Mouse (Mus musculus) stomach, postnatal 0 days (tissue): ENCODE measurements around the gene Spats2l. TPM values are rescaled to one million over a fixed set of nuclear protein-coding genes. Genes with fewer than 3 reads are reported as not detected.

Experiments
- ATAC-seq: fragments of 200-750 bp; cut with Nextera tagmentation; 2 replicates; pipeline ENCODE4 v1.8.0; 2017; ENCODE audit not compliant: low FRiP score, low TSS enrichment
- DNase-seq: peaks from one replicate; pipeline ENCODE4 v3.0.0-alpha.2; 2016; ENCODE audit warnings: low spot score
- H3K27ac ChIP-seq: fragments of 300-500 bp; sonication (generic); replicated peaks from 2 replicates; pipeline ENCODE4 v1.5.1; 2014; ENCODE audit warnings: mild to moderate bottlenecking, control low read depth
- H3K27me3 ChIP-seq: fragments of 300-500 bp; sonication (generic); 2 replicates; pipeline ENCODE4 v1.6.1; 2014; ENCODE audit warnings: low read length; ENCODE audit not compliant: control insufficient read depth, insufficient read depth
- H3K36me3 ChIP-seq: fragments of 300-500 bp; sonication (generic); 2 replicates; pipeline ENCODE4 v1.6.1; 2014; ENCODE audit warnings: low read length, mixed read lengths; ENCODE audit not compliant: control insufficient read depth, insufficient read depth
- H3K4me1 ChIP-seq: fragments of 300-500 bp; sonication (generic); replicated peaks from 2 replicates; pipeline ENCODE4 v1.6.1; 2014; ENCODE audit warnings: antibody characterized with exemption; ENCODE audit not compliant: control insufficient read depth, insufficient read depth
- H3K4me2 ChIP-seq: fragments of 300-500 bp; sonication (generic); replicated peaks from 2 replicates; pipeline ENCODE4 v1.6.1; 2014; ENCODE audit warnings: low read depth, mild to moderate bottlenecking, control low read depth, moderate library complexity
- H3K4me3 ChIP-seq: fragments of 300-500 bp; sonication (generic); 2 replicates; pipeline ENCODE4 v1.5.1; 2014; ENCODE audit warnings: low read depth, low read length, control low read depth
- H3K9ac ChIP-seq: fragments of 300-500 bp; sonication (generic); 2 replicates; pipeline ENCODE4 v1.6.1; 2014; ENCODE audit warnings: mild to moderate bottlenecking, low read length, control low read depth, mixed read lengths
- H3K9me3 ChIP-seq: fragments of 300-500 bp; sonication (generic); 2 replicates; pipeline ENCODE4 v1.6.1; 2016; ENCODE audit warnings: low read length; ENCODE audit not compliant: control insufficient read depth
- CTCF ChIP-seq: IDR thresholded peaks from 2 replicates; pipeline ENCODE4 v1.5.1; 2016; ENCODE audit warnings: antibody characterized with exemption, low read depth, mild to moderate bottlenecking, moderate library complexity
- EP300 ChIP-seq: optimal IDR thresholded peaks from 2 replicates; pipeline ENCODE3; 2016; ENCODE audit warnings: antibody characterized with exemption
- WGBS: fragments of 180-500 bp; shearing (Covaris S2); extraction: QIAGEN DNeasy Blood & Tissue Kit; methylation state at CpG from one replicate; pipeline ENCODE4 v1.1.7; 2014; 5-methylcytosine and 5-hydroxymethylcytosine counted together
- polyA plus RNA-seq: library from polyadenylated mRNA; unstranded; fragments of >200 nt; fragmentation: Nextera tagmentation; extraction: Ambion mirVana; gene quantifications from 2 replicates; pipeline ENCODE4 v1.2.1, GENCODE M21; 2015

Gene Spats2l
- polyA plus RNA-seq, 1 experiment from 2014 or later: 73.8 TPM

- TF ChIP-seq CTCF (no peak), EP300 (no peak)
- peak; percentile 59; the same call in 1 of the 2 replicates for ATAC-seq
- Histone ChIP-seq H3K27ac (no peak overlapping the region), H3K4me3 (no peak overlapping the region), H3K9me3 (no peaks in the 10 kb centered on the region), H3K4me2 (no peak overlapping the region), H3K4me1 (no peaks in the 10 kb centered on the region), H3K9ac (no peak overlapping the region), H3K36me3 (no peaks in the 10 kb centered on the region), H3K27me3 (no peaks in the 10 kb centered on the region)
- WGBS: 71% methylated on average over 2 of the region's 2 CpGs
- no peak for DNase-seq
Measured at GRCm38 (mm10) chr1:57833145-57833544, 59.2 kb downstream of the Spats2l start.

GRCm38 (mm10) chr1:57835128-57835527 is 61.2 kb downstream of the Spats2l start:
- no peaks in the 10 kb centered on the region for H3K9me3 ChIP-seq
- no peak overlapping the region for H3K4me2 ChIP-seq
- H3K27me3 ChIP-seq: no peaks in the 10 kb centered on the region
- DNase-seq (no peak), ATAC-seq (no peak)
- H3K4me1 ChIP-seq: no peaks in the 10 kb centered on the region
- TF ChIP-seq EP300: no peak
- TF ChIP-seq CTCF: no peak
- no peaks in the 10 kb centered on the region for H3K36me3 ChIP-seq
- H3K27ac ChIP-seq: no peak overlapping the region
- no peak overlapping the region for H3K4me3 ChIP-seq
- no peak overlapping the region for H3K9ac ChIP-seq
- 50% methylated on average over 7 of the region's 7 CpGs for WGBS

GRCm38 (mm10) chr1:57836686-57837317 is 62.8 kb downstream of the Spats2l start:
- no peaks in the 10 kb centered on the region for H3K27me3 ChIP-seq
- no peak overlapping the region for H3K4me2 ChIP-seq
- H3K9ac ChIP-seq: no peak overlapping the region
- no peaks in the 10 kb centered on the region for H3K4me1 ChIP-seq
- H3K9me3 ChIP-seq: no peaks in the 10 kb centered on the region
- DNase-seq: no peak
- H3K36me3 ChIP-seq: no peaks in the 10 kb centered on the region
- ATAC-seq: no peak
- no peak overlapping the region for H3K4me3 ChIP-seq
- no peak overlapping the region for H3K27ac ChIP-seq
- WGBS: 50% methylated on average over 5 of the region's 5 CpGs
- no peak for TF ChIP-seq CTCF
- TF ChIP-seq EP300: no peak

GRCm38 (mm10) chr1:57839863-57840262 is 65.9 kb downstream of the Spats2l start:
- Histone ChIP-seq H3K9me3 (no peaks in the 10 kb centered on the region), H3K27me3 (no peaks in the 10 kb centered on the region), H3K36me3 (no peaks in the 10 kb centered on the region), H3K4me2 (no peak overlapping the region), H3K4me3 (no peak overlapping the region), H3K9ac (no peak overlapping the region), H3K27ac (no peak overlapping the region), H3K4me1 (no peaks in the 10 kb centered on the region)
- DNase-seq (peak; percentile 27), ATAC-seq (no peak)
- 74% methylated on average over 6 of the region's 6 CpGs for WGBS
- TF ChIP-seq EP300 (no peak), CTCF (0 out of 2 replicates have a peak, but pooled peaks have one; percentile 12)

GRCm38 (mm10) chr1:57845054-57845722 is 71.2 kb downstream of the Spats2l start:
- Histone ChIP-seq H3K27ac (peak overlapping the region; percentile 63), H3K9me3 (no peaks in the 10 kb centered on the region), H3K4me1 (peaks cover 6% of the 10 kb centered on the region), H3K36me3 (no peaks in the 10 kb centered on the region), H3K27me3 (no peaks in the 10 kb centered on the region), H3K4me3 (no peak overlapping the region), H3K4me2 (no peak overlapping the region; the same call in 1 of the 2 replicates), H3K9ac (no peak overlapping the region)
- peak; percentile 74 for DNase-seq
- 62% methylated on average over 9 of the region's 9 CpGs for WGBS
- ATAC-seq: peak; percentile 86
- no peak for TF ChIP-seq EP300
- TF ChIP-seq CTCF: no peak
